Mouse (Mus musculus): ENCODE measurements around the gene Prkag3. TPM values are rescaled to one million over a fixed set of nuclear protein-coding genes. Genes with fewer than 3 reads are reported as not detected.

Gene Prkag3
- polyA plus RNA-seq, 1 experiment, result 0.44 TPM

DNA sequence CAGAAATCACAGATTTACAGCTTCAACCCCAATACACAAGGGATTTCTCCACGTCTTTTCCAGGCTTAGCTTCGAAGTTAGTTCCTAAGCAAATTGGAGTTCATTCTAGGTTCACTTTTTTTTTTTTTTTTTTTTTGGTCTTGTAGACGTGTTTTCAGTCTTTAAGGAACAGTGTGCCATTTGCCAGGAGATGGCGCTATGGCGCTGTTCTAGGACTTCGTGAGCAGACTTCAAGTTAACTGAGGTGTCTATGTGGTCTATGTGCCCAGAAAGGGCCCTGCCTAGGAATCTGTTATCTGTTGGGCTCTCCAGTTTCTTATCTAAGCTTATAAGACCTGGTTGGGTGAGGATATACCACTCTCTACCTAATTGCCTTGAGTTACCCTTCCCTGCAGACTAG lies 14.1 kb upstream of the Prkag3 start:
- Histone ChIP-seq H3K4me3 (ENCODE audit: control insufficient read depth, low read depth, low read length) (no peak overlapping the region), H3K27ac (ENCODE audit: control insufficient read depth, insufficient read depth, low read depth, low read length) (no peak overlapping the region), H3K36me3 (ENCODE audit: control insufficient read depth, insufficient read depth, low read length) (no peaks in the 10 kb centered on the region), H3K27me3 (ENCODE audit: control insufficient read depth, insufficient read depth, low read length) (no peaks in the 10 kb centered on the region), H3K4me1 (ENCODE audit: control insufficient read depth, insufficient read depth, low read length) (no peaks in the 10 kb centered on the region)
- TF ChIP-seq CTCF (IDR thresholded peaks at IDR 0.05; ENCODE audit: control insufficient read depth, insufficient read depth, insufficient replicate concordance, low read depth, low read length) (no peak; the same call in 1 of the 2 replicates), POLR2A (IDR thresholded peaks at IDR 0.05; ENCODE audit: control insufficient read depth, low read depth, low read length) (no peak)

DNA sequence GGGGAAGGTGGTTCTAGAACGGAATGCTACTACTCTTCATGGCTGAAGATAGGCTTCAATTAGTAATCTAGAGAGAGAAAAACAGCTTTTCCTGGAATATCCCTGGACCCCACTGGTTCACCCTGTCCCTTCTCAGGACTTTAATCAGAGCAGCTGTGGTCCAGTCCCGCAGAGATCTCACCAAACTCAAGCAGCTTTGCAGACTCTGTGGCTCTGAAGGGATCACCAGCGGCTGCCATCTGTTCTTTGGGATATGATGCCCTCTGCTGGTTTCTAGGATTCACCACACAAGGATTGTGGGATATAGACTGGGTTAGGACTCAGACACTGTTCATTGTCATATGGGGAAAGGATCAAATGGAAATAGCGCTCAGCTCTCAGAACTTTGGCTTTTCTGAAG lies 10.8 kb upstream of the Prkag3 start:
- H3K27ac ChIP-seq (ENCODE audit: control insufficient read depth, insufficient read depth, low read depth, low read length), result peak overlapping the region; percentile 28; the same call in 1 of the 2 replicates
- TF ChIP-seq POLR2A (IDR thresholded peaks at IDR 0.05; ENCODE audit: control insufficient read depth, low read depth, low read length) (no peak), CTCF (IDR thresholded peaks at IDR 0.05; ENCODE audit: control insufficient read depth, insufficient read depth, insufficient replicate concordance, low read depth, low read length) (no peak; the same call in 1 of the 2 replicates)
- no peaks in the 10 kb centered on the region for H3K36me3 ChIP-seq (ENCODE audit: control insufficient read depth, insufficient read depth, low read length)
- H3K4me1 ChIP-seq (ENCODE audit: control insufficient read depth, insufficient read depth, low read length), result no peaks in the 10 kb centered on the region
- no peak overlapping the region for H3K4me3 ChIP-seq (ENCODE audit: control insufficient read depth, low read depth, low read length)
- H3K27me3 ChIP-seq (ENCODE audit: control insufficient read depth, insufficient read depth, low read length), result no peaks in the 10 kb centered on the region

DNA sequence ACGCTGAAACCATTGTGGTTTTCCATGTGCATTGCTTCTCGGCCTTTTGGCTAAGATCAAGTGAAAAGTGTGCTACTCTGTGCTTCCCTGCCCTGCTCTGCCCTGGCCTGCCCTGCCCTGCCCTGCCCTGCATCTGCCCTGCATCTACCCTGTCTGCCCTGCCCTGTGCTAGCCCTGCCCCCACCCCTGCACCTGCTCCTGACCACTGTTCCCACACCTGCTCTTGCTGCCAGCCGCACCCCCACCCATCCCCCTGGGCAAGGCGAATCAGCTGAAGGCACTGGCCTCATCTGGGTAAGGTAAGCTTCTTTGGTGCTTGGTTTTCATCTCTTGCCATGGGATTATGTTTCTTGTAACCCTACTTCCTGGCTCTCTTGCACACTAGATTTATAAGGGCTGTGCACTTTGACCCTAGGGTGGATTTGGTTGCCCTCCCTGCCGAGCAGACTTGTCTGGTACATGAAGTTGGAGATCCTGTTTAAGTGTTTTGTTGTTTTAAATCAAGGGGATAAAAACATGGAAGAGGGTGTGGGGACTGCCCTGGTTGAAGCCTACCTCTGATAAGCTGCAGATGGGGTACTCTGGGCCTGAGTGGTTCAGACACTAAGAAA lies 5.3 kb upstream of the Prkag3 start:
- H3K27me3 ChIP-seq (ENCODE audit: control insufficient read depth, insufficient read depth, low read length), result no peaks in the 10 kb centered on the region
- TF ChIP-seq CTCF (IDR thresholded peaks at IDR 0.05; ENCODE audit: control insufficient read depth, insufficient read depth, insufficient replicate concordance, low read depth, low read length) (no peak), POLR2A (IDR thresholded peaks at IDR 0.05; ENCODE audit: control insufficient read depth, low read depth, low read length) (no peak)
- H3K4me3 ChIP-seq (ENCODE audit: control insufficient read depth, low read depth, low read length), result no peak overlapping the region
- no peak overlapping the region for H3K27ac ChIP-seq (ENCODE audit: control insufficient read depth, insufficient read depth, low read depth, low read length)
- H3K4me1 ChIP-seq (ENCODE audit: control insufficient read depth, insufficient read depth, low read length), result peaks cover 3% of the 10 kb centered on the region; the same call in 1 of the 2 replicates
- no peaks in the 10 kb centered on the region for H3K36me3 ChIP-seq (ENCODE audit: control insufficient read depth, insufficient read depth, low read length)

DNA sequence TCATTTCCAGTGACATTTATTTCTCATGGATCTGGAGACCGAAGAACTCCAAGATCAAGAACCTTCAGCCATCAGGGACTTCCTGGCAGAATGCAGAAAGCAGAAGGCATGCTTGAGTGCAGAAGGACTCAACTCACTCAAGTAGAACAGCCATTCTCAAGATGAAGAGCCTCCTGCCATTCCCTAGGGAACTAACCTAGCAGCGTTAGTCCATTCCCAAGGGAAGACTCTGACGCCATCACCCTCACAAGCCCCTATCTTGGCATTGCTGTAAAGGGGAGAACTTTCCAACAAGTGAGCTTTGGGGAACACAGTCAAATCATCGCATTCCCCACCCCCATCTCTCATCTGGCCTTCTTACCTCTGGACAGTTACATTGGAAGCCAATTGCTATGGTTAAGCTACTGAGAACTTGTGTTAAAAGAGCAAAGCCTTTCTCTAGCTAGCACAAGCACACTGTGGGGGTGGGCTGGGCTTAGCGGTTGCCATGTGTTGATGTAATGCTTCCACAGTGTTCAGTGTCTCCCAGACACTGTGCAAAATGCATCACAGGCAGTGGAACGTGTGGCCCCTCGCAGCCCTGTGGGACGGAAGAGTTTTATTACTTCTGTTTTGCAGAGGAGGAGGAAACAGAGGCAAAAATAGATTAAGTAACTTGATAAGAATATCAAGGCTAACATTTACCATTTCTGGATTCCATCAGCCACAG lies 4.4 kb upstream of the Prkag3 start:
- peaks cover 7% of the 10 kb centered on the region; the same call in 1 of the 2 replicates for H3K4me1 ChIP-seq (ENCODE audit: control insufficient read depth, insufficient read depth, low read length)
- TF ChIP-seq CTCF (IDR thresholded peaks at IDR 0.05; ENCODE audit: control insufficient read depth, insufficient read depth, insufficient replicate concordance, low read depth, low read length), result no peak
- no peak for TF ChIP-seq POLR2A (IDR thresholded peaks at IDR 0.05; ENCODE audit: control insufficient read depth, low read depth, low read length)

DNA sequence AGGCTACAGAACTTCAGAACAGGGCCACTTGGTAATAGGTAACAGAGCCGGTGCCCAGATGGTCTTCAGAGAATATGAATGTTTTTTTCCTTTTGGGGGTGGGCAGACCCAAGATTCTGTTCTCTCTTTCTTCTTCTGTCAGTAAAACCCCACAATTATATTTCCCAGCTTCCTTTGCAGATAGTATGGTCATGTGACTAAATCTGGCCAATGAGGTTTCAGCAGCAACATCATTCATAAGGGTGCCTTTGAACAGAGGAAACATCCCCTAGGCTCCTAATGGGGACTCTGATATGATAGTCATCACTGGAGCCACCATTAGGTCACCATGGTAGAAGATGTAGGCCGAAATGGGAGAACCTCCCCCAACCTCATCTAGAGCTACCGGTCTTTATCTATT lies 3.8 kb upstream of the Prkag3 start:
- Histone ChIP-seq H3K27me3 (ENCODE audit: control insufficient read depth, insufficient read depth, low read length) (no peaks in the 10 kb centered on the region), H3K27ac (ENCODE audit: control insufficient read depth, insufficient read depth, low read depth, low read length) (no peak overlapping the region)
- TF ChIP-seq POLR2A (IDR thresholded peaks at IDR 0.05; ENCODE audit: control insufficient read depth, low read depth, low read length), result no peak

More for the DNA sequence above, 4.4 kb upstream of the Prkag3 start:
- Histone ChIP-seq H3K27ac (ENCODE audit: control insufficient read depth, insufficient read depth, low read depth, low read length) (no peak overlapping the region), H3K27me3 (ENCODE audit: control insufficient read depth, insufficient read depth, low read length) (no peaks in the 10 kb centered on the region), H3K36me3 (ENCODE audit: control insufficient read depth, insufficient read depth, low read length) (no peaks in the 10 kb centered on the region), H3K4me3 (ENCODE audit: control insufficient read depth, low read depth, low read length) (no peak overlapping the region)

DNA sequence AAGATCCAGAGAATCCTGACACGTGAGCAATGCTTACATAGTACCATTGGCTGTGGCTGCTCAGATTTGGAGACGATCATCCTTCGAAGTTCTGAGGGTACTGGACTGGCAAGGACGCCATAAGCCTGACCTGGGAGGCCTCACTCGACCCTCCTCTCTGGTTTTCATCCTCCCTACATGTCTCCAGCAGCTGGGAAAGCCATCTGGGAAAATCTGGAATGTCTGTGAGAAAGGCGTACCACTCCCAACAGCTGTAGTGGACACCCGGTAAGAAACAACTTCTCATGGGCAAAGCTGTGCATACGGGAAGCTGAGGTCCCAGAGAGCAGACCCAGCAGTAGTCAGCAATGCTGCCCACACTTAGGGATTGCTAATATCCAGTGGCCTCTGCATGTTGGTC lies 3.1 kb upstream of the Prkag3 start:
- Histone ChIP-seq H3K36me3 (ENCODE audit: control insufficient read depth, insufficient read depth, low read length) (no peaks in the 10 kb centered on the region), H3K27ac (ENCODE audit: control insufficient read depth, insufficient read depth, low read depth, low read length) (no peak overlapping the region), H3K4me1 (ENCODE audit: control insufficient read depth, insufficient read depth, low read length) (peaks cover 7% of the 10 kb centered on the region; the same call in 1 of the 2 replicates), H3K27me3 (ENCODE audit: control insufficient read depth, insufficient read depth, low read length) (no peaks in the 10 kb centered on the region), H3K4me3 (ENCODE audit: control insufficient read depth, low read depth, low read length) (no peak overlapping the region)
- TF ChIP-seq POLR2A (IDR thresholded peaks at IDR 0.05; ENCODE audit: control insufficient read depth, low read depth, low read length) (no peak), CTCF (IDR thresholded peaks at IDR 0.05; ENCODE audit: control insufficient read depth, insufficient read depth, insufficient replicate concordance, low read depth, low read length) (no peak)

More for the DNA sequence above, 3.8 kb upstream of the Prkag3 start:
- Histone ChIP-seq H3K4me1 (ENCODE audit: control insufficient read depth, insufficient read depth, low read length) (peaks cover 7% of the 10 kb centered on the region; the same call in 1 of the 2 replicates), H3K4me3 (ENCODE audit: control insufficient read depth, low read depth, low read length) (no peak overlapping the region), H3K36me3 (ENCODE audit: control insufficient read depth, insufficient read depth, low read length) (no peaks in the 10 kb centered on the region)

DNA sequence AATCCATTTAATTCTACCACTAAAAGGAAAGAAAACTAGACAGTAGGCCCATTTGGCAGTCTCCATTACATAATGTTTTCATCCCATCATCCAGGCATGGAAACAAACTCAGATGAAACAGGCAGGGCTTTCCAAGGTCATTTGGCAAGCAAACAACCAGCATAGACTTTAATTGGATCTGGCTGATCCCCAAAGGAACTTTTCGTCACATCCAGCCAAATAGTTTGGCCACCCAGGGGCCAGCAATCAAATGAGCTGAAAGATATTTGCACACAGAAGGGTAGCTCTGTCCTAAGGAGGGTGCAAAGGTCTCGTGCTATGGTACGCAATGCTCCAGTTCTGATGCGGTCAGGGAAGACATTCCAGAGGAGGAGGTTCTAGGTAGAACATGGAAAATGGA lies 1.7 kb upstream of the Prkag3 start:
- Histone ChIP-seq H3K4me3 (ENCODE audit: control insufficient read depth, low read depth, low read length) (no peak overlapping the region), H3K27me3 (ENCODE audit: control insufficient read depth, insufficient read depth, low read length) (no peaks in the 10 kb centered on the region), H3K36me3 (ENCODE audit: control insufficient read depth, insufficient read depth, low read length) (no peaks in the 10 kb centered on the region), H3K4me1 (ENCODE audit: control insufficient read depth, insufficient read depth, low read length) (peaks cover 7% of the 10 kb centered on the region; the same call in 1 of the 2 replicates), H3K27ac (ENCODE audit: control insufficient read depth, insufficient read depth, low read depth, low read length) (peak overlapping the region; percentile 41; the same call in 1 of the 2 replicates)
- TF ChIP-seq POLR2A (IDR thresholded peaks at IDR 0.05; ENCODE audit: control insufficient read depth, low read depth, low read length) (no peak), CTCF (IDR thresholded peaks at IDR 0.05; ENCODE audit: control insufficient read depth, insufficient read depth, insufficient replicate concordance, low read depth, low read length) (no peak)

All from testis, adult 2 months (tissue).